Mouse (Mus musculus) embryonic facial prominence, embryonic 14.5 days (tissue): ENCODE data around the gene Spop. TPM values are rescaled to one million over a fixed set of nuclear protein-coding genes. Genes with fewer than 3 reads are reported as not detected.

Experiments used
- ATAC-seq: fragments of 200-750 bp; cut with Nextera tagmentation; 2 replicates; pipeline ENCODE4 v1.8.0; 2017; ENCODE audit warnings: low read depth, moderate number of reproducible peaks, moderate TSS enrichment
- DNase-seq: peaks from one replicate; pipeline ENCODE4 v3.0.0-alpha.2; 2015; ENCODE audit warnings: low spot score
- H3K27ac ChIP-seq: fragments of 300-500 bp; sonication (generic); replicated peaks from 2 replicates; pipeline ENCODE4 v1.5.1; 2014; ENCODE audit warnings: low read depth, mild to moderate bottlenecking, low read length, moderate library complexity
- H3K27me3 ChIP-seq: fragments of 300-500 bp; sonication (generic); replicated peaks from 2 replicates; pipeline ENCODE4 v1.6.1; 2014; ENCODE audit warnings: low read length; ENCODE audit not compliant: control insufficient read depth, insufficient read depth
- H3K36me3 ChIP-seq: fragments of 300-500 bp; sonication (generic); 2 replicates; pipeline ENCODE4 v1.6.1; 2014; ENCODE audit warnings: low read length, mixed read lengths; ENCODE audit not compliant: control insufficient read depth, insufficient read depth
- H3K4me1 ChIP-seq: fragments of 300-500 bp; sonication (generic); 2 replicates; pipeline ENCODE4 v1.6.1; 2014; ENCODE audit warnings: antibody characterized with exemption, low read length; ENCODE audit not compliant: control insufficient read depth, insufficient read depth
- H3K4me2 ChIP-seq: fragments of 300-500 bp; sonication (generic); 2 replicates; pipeline ENCODE4 v1.6.1; 2014; ENCODE audit warnings: low read depth, mild to moderate bottlenecking, low read length, moderate library complexity, mixed read lengths
- H3K4me3 ChIP-seq: fragments of 300-500 bp; sonication (generic); 2 replicates; pipeline ENCODE4 v1.5.1; 2014; ENCODE audit warnings: low read depth, mild to moderate bottlenecking, low read length
- H3K9ac ChIP-seq: fragments of 300-500 bp; sonication (generic); 2 replicates; pipeline ENCODE4 v1.6.1; 2014; ENCODE audit warnings: low read depth, mild to moderate bottlenecking, low read length, moderate library complexity, mixed read lengths
- H3K9me3 ChIP-seq: fragments of 300-500 bp; sonication (generic); 2 replicates; pipeline ENCODE4 v1.6.1; 2016; ENCODE audit warnings: low read length; ENCODE audit not compliant: control insufficient read depth
- WGBS: fragments of 180-500 bp; shearing (Covaris S2); extraction: QIAGEN DNeasy Blood & Tissue Kit; methylation state at CpG from one replicate; pipeline ENCODE4 v1.1.7; 2014; 5-methylcytosine and 5-hydroxymethylcytosine counted together
- polyA plus RNA-seq: library from polyadenylated mRNA; unstranded; fragments of >200 nt; fragmentation: Nextera tagmentation; extraction: Ambion mirVana; gene quantifications from 2 replicates; pipeline ENCODE4 v1.2.1, GENCODE M21; 2014

Spop gene
- polyA plus RNA-seq, 1 experiment from 2014 or later, result 98.3 TPM

- H3K9me3 ChIP-seq, result no peaks in the 10 kb centered on the region
- no peak overlapping the region for H3K27ac ChIP-seq
- no peak for ATAC-seq
- no peaks in the 10 kb centered on the region for H3K36me3 ChIP-seq
- H3K4me2 ChIP-seq, result no peak overlapping the region
- no peak overlapping the region for H3K4me3 ChIP-seq
- peaks cover 4% of the 10 kb centered on the region for H3K4me1 ChIP-seq
- 43% methylated on average over 6 of the region's 6 CpGs for WGBS
- H3K27me3 ChIP-seq, result peaks cover 18% of the 10 kb centered on the region; the same call in 1 of the 2 replicates
- DNase-seq, result no peak
- H3K9ac ChIP-seq, result no peak overlapping the region
Observed at GRCm38 (mm10) chr11:95517162-95517561, 103.3 kb downstream of the Spop start.

DNA sequence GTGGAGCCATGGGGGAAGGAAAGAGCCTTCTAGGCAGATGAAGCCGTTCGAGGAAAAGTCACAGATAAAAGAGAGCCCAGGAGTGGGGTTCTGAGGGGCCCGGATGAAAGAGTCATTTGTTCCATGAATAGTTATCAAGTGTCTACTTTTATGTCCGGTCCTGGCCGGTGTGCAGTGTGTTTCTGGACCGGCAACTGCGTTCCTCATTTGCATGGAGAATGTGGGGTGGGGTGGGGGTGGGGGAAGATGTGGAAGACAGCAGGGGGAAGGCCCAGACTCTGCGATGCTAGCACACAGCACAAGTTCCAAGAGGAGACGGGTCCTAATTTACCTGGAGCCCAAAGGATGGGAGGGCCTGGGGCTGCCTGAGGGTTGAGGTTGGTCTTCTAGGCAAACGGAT is 105.4 kb downstream of the Spop start:
- peaks cover 4% of the 10 kb centered on the region for H3K4me1 ChIP-seq
- ATAC-seq, result no peak

DNA sequence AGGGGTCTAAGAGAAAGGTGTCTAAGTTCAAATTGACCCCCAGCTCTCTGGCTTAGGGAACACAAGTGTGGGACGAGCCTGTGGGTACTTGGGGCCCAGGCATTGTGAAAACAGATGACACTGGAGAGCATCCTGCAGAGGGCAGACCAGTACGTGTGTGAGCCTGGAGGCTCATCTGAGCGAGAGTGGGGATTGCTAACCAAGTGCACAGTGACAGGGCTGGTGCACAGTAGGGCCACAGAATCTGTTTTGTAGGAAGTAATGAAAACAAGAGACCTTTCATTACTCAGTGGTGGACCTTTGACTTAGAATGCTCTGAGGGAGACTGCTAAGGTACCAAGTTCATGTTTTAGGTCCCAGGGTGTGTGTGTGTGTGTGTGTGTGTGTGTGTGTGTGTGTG is 106.1 kb downstream of the Spop start:
- no peak for DNase-seq
- no peaks in the 10 kb centered on the region for H3K36me3 ChIP-seq
- H3K4me2 ChIP-seq, result peak overlapping the region; percentile 49; the same call in 1 of the 2 replicates
- WGBS, result 60% methylated on average over 3 of the region's 3 CpGs
- H3K4me1 ChIP-seq, result peaks cover 4% of the 10 kb centered on the region
- no peak overlapping the region for H3K4me3 ChIP-seq
- H3K27ac ChIP-seq, result peak overlapping the region; percentile 31; the same call in 1 of the 2 replicates
- H3K9me3 ChIP-seq, result no peaks in the 10 kb centered on the region
- ATAC-seq, result no peak
- H3K9ac ChIP-seq, result no peak overlapping the region
- H3K27me3 ChIP-seq, result 0 out of 2 replicates have a peak, but pooled peaks cover 3% of the 10 kb centered on the region

More for the DNA sequence above, 105.4 kb downstream of the Spop start:
- no peak overlapping the region for H3K9ac ChIP-seq
- H3K27ac ChIP-seq, result no peak overlapping the region
- H3K27me3 ChIP-seq, result 0 out of 2 replicates have a peak, but pooled peaks cover 9% of the 10 kb centered on the region
- no peak overlapping the region for H3K4me3 ChIP-seq
- no peaks in the 10 kb centered on the region for H3K9me3 ChIP-seq
- H3K36me3 ChIP-seq, result no peaks in the 10 kb centered on the region
- 46% methylated on average over 10 of the region's 10 CpGs for WGBS
- no peak overlapping the region for H3K4me2 ChIP-seq
- no peak for DNase-seq

GRCm38 (mm10) chr11:95520456-95521072 is 106.7 kb downstream of the Spop start:
- peak overlapping the region; percentile 49 for H3K4me2 ChIP-seq
- H3K36me3 ChIP-seq, result no peaks in the 10 kb centered on the region
- peak overlapping the region; percentile 24 for H3K4me3 ChIP-seq
- H3K9me3 ChIP-seq, result no peaks in the 10 kb centered on the region
- 0 out of 2 replicates have a peak, but pooled peaks cover 3% of the 10 kb centered on the region for H3K27me3 ChIP-seq
- 6% methylated on average over 27 of the region's 27 CpGs for WGBS
- peak overlapping the region; percentile 31 for H3K27ac ChIP-seq
- peak; percentile 77 for ATAC-seq
- DNase-seq, result peak; percentile 93
- peaks cover 4% of the 10 kb centered on the region for H3K4me1 ChIP-seq
- no peak overlapping the region for H3K9ac ChIP-seq

DNA sequence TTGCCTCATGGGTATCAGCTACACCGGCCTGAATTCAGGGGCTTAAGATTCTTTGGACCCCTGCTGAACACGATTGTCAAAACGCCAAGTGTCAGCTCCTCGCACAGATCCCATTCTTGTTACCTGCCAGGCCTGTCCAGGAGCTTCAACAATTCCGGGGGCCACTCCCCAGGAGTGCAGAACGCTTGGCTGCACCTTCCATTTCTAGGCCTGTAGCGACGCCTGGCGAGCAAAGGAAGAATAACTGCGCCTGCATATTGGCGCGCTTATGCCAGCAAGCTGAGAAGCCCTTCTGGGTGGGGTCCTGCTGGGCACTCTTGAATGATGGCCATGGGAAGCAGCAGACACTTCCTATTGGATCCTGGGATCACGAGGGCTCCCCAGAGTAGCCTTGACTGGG is 107.7 kb downstream of the Spop start:
- 1% methylated on average over 12 of the region's 13 CpGs for WGBS
- no peaks in the 10 kb centered on the region for H3K27me3 ChIP-seq
- peak; percentile 85 for DNase-seq
- H3K4me2 ChIP-seq, result peak overlapping the region; percentile 49
- no peaks in the 10 kb centered on the region for H3K9me3 ChIP-seq
- no peak overlapping the region for H3K9ac ChIP-seq
- no peak overlapping the region for H3K27ac ChIP-seq
- peaks cover 4% of the 10 kb centered on the region for H3K4me1 ChIP-seq
- H3K36me3 ChIP-seq, result no peaks in the 10 kb centered on the region
- peak overlapping the region; percentile 20 for H3K4me3 ChIP-seq
- peak; percentile 48 for ATAC-seq

GRCm38 (mm10) chr11:95527307-95527706 is 113.4 kb downstream of the Spop start:
- no peak for ATAC-seq
- no peaks in the 10 kb centered on the region for H3K4me1 ChIP-seq
- no peak overlapping the region for H3K27ac ChIP-seq
- DNase-seq, result no peak
- WGBS, result 86% methylated on average over 8 of the region's 8 CpGs
- H3K36me3 ChIP-seq, result no peaks in the 10 kb centered on the region
- no peaks in the 10 kb centered on the region for H3K27me3 ChIP-seq
- H3K9ac ChIP-seq, result no peak overlapping the region
- H3K9me3 ChIP-seq, result no peaks in the 10 kb centered on the region
- no peak overlapping the region for H3K4me2 ChIP-seq
- no peak overlapping the region for H3K4me3 ChIP-seq

DNA sequence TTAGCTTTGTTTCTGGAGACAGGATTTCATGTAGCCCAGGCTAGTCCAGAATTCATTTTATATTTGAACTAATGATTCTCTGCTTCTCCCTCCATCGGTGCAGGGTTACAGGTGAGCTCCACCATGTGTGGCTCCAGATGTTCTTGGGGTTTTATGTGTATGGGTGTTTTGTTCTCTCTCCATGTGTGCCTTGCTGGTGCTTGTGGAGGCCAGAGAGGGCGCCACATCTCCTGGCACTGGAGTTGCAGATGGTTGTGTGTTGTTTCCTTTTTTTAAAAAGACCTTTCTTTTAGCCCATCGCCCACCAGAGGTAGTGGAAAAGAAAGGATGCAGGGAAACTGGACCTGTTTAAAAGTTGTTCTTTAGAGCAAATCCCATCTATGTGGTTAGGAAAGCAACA is 114.4 kb downstream of the Spop start:
- DNase-seq (no peak), ATAC-seq (no peak)
- Histone ChIP-seq H3K4me2 (no peak overlapping the region), H3K9ac (no peak overlapping the region), H3K4me3 (no peak overlapping the region), H3K36me3 (no peaks in the 10 kb centered on the region), H3K27me3 (no peaks in the 10 kb centered on the region), H3K9me3 (no peaks in the 10 kb centered on the region), H3K27ac (no peak overlapping the region), H3K4me1 (no peaks in the 10 kb centered on the region)
- WGBS, result 85% methylated on average over 3 of the region's 3 CpGs

GRCm38 (mm10) chr11:95532353-95533072 is 118.6 kb downstream of the Spop start:
- H3K9ac ChIP-seq, result no peak overlapping the region
- ATAC-seq (no peak), DNase-seq (no peak)
- no peaks in the 10 kb centered on the region for H3K4me1 ChIP-seq
- H3K9me3 ChIP-seq, result no peaks in the 10 kb centered on the region
- no peak overlapping the region for H3K27ac ChIP-seq
- 72% methylated on average over 13 of the region's 13 CpGs for WGBS
- no peak overlapping the region for H3K4me3 ChIP-seq
- no peaks in the 10 kb centered on the region for H3K36me3 ChIP-seq
- H3K4me2 ChIP-seq, result no peak overlapping the region
- no peaks in the 10 kb centered on the region for H3K27me3 ChIP-seq
